Mouse (Mus musculus): ENCODE data around the gene Rspo4.

The Rspo4 gene

GRCm38 (mm10) chr2:151842648-151843226 is at the start of gene Rspo4:
Gene Rspo4 (plus strand): TSS chr2:151842927.
- no peak for DNase-seq (ENCODE audit: low spot score in 2 of 2)

GRCm38 (mm10) chr2:151815586-151815985 is 27.1 kb upstream of the Rspo4 start:
- no peak for DNase-seq (ENCODE audit: low spot score in 2 of 2)

- DNase-seq (ENCODE audit: low spot score in 2 of 2) = no peak
Observed at GRCm38 (mm10) chr2:151862257-151862810, 19.6 kb downstream of the Rspo4 start.

DNA sequence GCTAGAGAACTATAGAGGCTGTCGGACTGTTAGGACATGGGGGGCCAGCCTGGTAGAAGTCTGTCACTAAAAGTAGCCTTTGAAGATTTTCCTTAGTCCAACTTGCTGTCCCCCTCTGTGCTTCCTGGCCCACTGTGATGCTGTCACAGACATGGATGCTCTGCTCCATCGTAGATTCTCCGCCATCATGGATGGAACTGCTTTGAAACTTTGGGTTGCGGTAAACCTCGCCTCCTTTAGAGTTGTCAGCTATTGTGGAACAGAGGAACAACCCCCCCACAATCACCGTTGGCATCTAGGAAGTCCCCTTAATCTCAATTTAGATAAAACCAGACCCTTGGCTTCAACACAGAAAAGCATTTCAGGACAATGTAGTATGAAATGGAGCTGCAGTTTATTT is 22.2 kb downstream of the Rspo4 start:
- no peak for DNase-seq (ENCODE audit: low spot score in 2 of 2)

- peak; percentile 80 to 82 for DNase-seq (ENCODE audit: low spot score in 2 of 2)
Observed at GRCm38 (mm10) chr2:151866487-151866886, 23.8 kb downstream of the Rspo4 start.

DNA sequence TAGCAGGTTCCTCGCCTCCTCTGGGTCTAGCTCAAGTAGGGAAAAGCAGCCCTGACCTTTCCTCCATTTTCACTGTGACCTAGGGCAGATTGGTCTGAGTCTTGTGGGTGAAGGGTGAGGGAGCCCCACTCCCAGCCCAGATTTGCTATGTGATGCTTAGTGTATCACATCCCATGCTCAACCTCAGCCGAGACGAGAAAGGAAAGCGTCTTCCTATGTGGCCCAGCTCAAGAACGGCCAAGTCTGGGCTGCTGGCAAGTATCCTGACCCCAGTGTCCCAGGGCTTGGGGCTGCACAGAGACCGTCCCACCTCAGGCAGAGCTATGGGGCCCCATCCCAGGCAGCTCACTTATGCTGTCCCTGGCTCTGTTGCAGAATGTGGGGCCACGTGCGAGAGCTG is 25.5 kb downstream of the Rspo4 start:
- DNase-seq (ENCODE audit: low spot score in 2 of 2) = no peak

- DNase-seq (ENCODE audit: low spot score in 2 of 2) = peak; percentile 22 to 51
Observed at GRCm38 (mm10) chr2:151874551-151874950, 31.8 kb downstream of the Rspo4 start.

- peak; percentile 53 to 65 for DNase-seq (ENCODE audit: low spot score in 2 of 2)
Observed at GRCm38 (mm10) chr2:151876012-151876485, 33.3 kb downstream of the Rspo4 start.

DNA sequence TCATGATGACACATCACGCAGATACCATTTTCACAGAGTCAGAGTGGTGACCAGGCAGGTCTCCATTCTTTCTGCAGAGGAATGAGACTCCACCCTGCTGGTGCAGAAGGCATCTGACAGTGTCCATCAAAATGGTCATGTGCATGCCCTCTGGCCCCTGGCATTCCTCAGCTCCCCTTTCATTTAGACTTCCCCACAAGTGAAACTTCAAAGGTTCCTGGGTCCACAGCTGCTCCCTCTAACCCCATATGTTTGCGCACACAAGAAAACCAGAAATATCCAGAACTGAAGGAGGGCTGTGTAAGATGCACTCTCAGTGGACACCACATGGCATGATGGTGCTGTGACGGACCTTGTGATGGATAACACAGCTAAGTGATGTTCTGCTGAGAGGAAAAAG is 35.9 kb downstream of the Rspo4 start:
- DNase-seq (ENCODE audit: low spot score in 2 of 2) = no peak

DNA sequence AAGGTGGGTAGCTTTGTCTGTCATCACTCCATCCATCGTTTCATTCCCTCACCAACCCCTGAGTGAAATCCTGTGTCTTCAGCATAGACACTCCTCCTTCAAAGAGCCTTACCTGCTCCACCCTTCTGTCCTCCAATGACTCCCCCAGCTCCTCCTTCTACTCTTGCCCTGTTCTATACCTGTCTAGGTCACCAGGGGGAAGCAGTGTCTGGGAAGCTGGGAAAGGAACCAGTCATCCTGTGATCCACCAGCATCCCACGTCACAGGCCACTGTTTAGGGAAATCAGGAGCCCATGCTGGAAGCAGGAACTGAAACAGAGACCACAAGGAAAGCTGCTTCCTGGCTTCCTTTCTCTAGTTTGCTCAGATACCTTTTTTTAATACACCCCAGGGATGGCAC is 37.0 kb downstream of the Rspo4 start:
- DNase-seq (ENCODE audit: low spot score in 2 of 2) = no peak

- DNase-seq (ENCODE audit: low spot score in 2 of 2) = peak; percentile 31
Observed at GRCm38 (mm10) chr2:151891031-151891430, 48.3 kb downstream of the Rspo4 start.

GRCm38 (mm10) chr2:151893122-151893774 is 50.5 kb downstream of the Rspo4 start:
- DNase-seq (ENCODE audit: low spot score in 2 of 2) = no peak

- peak in 1 of 2 experiments; percentile 36 for DNase-seq (ENCODE audit: low spot score in 2 of 2)
Observed at GRCm38 (mm10) chr2:151894209-151894980, 51.7 kb downstream of the Rspo4 start.

DNA sequence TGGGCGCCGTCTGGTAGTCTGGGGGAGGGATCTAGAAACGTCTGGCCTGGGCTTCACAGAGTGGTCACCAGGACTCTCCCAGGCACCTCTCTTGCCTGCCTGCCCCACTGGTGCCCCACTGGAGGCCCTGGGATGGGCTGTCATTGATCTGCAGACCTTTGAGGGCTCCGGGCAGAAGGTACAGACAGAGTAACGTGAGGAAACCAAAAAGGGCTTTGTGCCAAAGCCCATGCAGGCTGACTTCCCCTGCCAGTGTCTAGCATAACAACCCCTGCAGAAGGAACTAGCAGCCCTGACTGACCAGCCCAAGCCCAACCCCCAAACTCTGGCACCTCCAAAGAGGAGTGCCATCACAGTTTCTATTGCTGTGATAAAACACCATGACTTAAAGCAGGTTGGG is 53.2 kb downstream of the Rspo4 start:
- DNase-seq (ENCODE audit: low spot score in 2 of 2) = no peak

DNA sequence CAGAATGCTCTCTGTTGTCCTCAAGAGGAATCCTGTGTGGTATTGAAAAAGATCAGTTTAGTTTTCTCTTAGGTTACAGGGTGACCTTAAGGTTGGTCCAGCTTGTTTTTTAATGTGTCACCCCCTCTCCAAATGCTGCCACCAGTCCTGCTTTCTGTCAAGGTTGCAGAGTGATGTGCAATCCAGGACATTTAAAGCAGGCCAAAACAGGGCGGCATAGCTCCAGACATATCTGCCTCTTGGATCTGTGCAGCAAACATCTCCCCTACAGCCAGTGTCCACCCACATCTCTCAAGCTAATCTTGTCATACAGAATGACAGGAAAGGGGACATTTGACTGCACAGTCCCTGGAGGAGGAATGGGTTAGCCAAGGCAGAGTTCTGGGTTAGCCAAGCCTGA is 55.4 kb downstream of the Rspo4 start:
- DNase-seq (ENCODE audit: low spot score in 2 of 2) = no peak

DNA sequence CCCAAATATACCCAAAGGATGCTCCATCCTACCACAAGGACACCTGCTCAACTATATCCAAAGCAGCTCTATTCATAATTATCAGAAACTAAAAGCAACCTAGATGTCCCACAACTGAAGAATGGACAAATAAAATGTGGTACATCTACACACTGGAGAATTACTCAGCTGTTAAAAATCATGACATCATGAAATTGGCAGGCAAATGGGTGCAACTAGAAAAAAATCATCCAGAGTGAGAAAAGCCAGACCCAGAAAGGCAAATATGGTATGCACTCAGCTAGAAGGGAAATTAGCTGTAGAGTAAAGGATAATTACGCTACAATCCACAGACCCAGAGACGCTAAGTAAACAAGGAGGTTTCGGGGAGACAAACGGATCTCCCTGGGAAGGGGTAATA is 58.1 kb downstream of the Rspo4 start:
- no peak for DNase-seq (ENCODE audit: low spot score in 2 of 2)

GRCm38 (mm10) chr2:151903267-151903666 is 60.5 kb downstream of the Rspo4 start:
- no peak for DNase-seq (ENCODE audit: low spot score in 2 of 2)

- no peak for DNase-seq (ENCODE audit: low spot score in 2 of 2)
Observed at GRCm38 (mm10) chr2:151903933-151904332, 61.2 kb downstream of the Rspo4 start.

GRCm38 (mm10) chr2:151904636-151905035 is 61.9 kb downstream of the Rspo4 start:
- no peak for DNase-seq (ENCODE audit: low spot score in 2 of 2)

DNA sequence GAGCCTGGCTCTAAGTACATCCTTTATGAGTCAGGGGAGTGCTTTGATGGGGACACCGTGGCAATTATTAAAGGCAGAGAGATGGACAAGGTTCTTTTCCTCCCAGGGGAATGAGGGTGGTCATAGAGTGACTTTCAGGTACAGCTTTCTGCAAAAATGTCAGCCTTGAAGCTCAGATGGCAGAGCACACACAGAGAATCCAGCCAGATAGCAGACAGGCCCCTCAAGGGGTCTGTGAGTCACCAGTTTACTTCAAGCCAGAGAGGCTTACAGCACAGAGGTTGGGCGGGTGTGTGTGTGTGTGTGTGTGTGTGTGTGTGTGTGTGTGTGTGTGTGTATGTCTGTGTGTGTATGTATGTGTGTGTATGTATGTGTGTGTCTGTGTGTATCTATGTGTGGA is 64.3 kb downstream of the Rspo4 start:
- DNase-seq (ENCODE audit: low spot score in 2 of 2) = no peak

DNA sequence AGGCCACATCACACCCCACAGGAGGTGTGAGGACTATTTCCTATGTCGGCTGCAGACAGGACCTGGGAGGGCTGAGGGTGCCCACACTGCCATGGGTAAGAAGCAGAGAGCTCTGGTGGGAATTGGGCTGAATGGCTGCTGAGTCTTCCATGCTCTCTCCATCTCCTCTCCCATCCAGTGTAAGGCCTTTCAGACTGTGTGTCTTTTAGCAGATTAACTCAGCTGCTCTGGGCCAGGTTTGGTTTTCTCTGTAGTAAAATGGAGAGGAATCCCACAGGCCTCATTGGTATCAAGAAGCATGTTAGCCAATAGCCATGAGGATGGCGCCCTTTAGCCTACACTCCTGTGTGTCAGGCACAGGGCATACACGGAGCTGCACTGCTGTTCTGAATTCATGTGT is 66.7 kb downstream of the Rspo4 start:
- no peak for DNase-seq (ENCODE audit: low spot score in 2 of 2)

GRCm38 (mm10) chr2:151910498-151910897 is 67.8 kb downstream of the Rspo4 start:
- no peak for DNase-seq (ENCODE audit: low spot score in 2 of 2)

Measured in right cerebral cortex, adult 2 months (tissue).